Comparison of ENCODE assay signal across 8 mouse cellular contexts in genomic region chr13:74166348-74167056, GRCm38 (mm10). TPM values are rescaled to one million over a fixed set of nuclear protein-coding genes. Genes with fewer than 3 reads are reported as not detected.
DNase-seq lines count a peak whose midpoint lies in the region; ATAC-seq lines count a peak whose summit lies in the region.

No protein-coding gene starts in this region.

- WGBS in forebrain, embryonic 15.5 days: 7% methylated on average over 19 of the region's 19 CpGs
- 8% methylated on average over 19 of the region's 19 CpGs for WGBS in hindbrain, embryonic 12.5 days
- 11% methylated on average over 18 of the region's 19 CpGs for WGBS in limb, embryonic 11.5 days
- 12% methylated on average over 19 of the region's 19 CpGs for WGBS in midbrain, embryonic 10.5 days

- peak overlapping the region; percentile 62 for H3K4me3 ChIP-seq in forebrain, embryonic 15.5 days
- H3K4me3 ChIP-seq in hindbrain, embryonic 12.5 days: peak overlapping the region; percentile 40
- peak overlapping the region; percentile 43 for H3K4me3 ChIP-seq in limb, embryonic 11.5 days (ENCODE audit: low read depth, low read length)
- peak overlapping the region; percentile 62 for H3K4me3 ChIP-seq in midbrain, embryonic 10.5 days

- H3K4me2 ChIP-seq in forebrain, embryonic 15.5 days (replicated peaks): peak overlapping the region; percentile 75
- H3K4me2 ChIP-seq in hindbrain, embryonic 12.5 days (replicated peaks): peak overlapping the region; percentile 64
- H3K4me2 ChIP-seq in limb, embryonic 11.5 days (ENCODE audit: low read depth, severe bottlenecking): peak overlapping the region; percentile 72

- H3K4me1 ChIP-seq in forebrain, embryonic 15.5 days: peaks cover 12% of the 10 kb centered on the region
- H3K4me1 ChIP-seq in hindbrain, embryonic 12.5 days: peaks cover 5% of the 10 kb centered on the region; the same call in 1 of the 2 replicates
- no peaks in the 10 kb centered on the region for H3K4me1 ChIP-seq in limb, embryonic 11.5 days (ENCODE audit: control insufficient read depth, insufficient read depth, low read length)
- peaks cover 12% of the 10 kb centered on the region for H3K4me1 ChIP-seq in midbrain, embryonic 10.5 days

- DNase-seq in gastrocnemius, adult 18-20 months (ENCODE audit: low spot score): peak; percentile 9
- DNase-seq in gastrocnemius, adult 8-10 months (ENCODE audit: low spot score in 2 of 2): no peak
- DNase-seq in cerebellum, adult 8-10 months: peak; percentile 17
- DNase-seq in limb, embryonic 11.5 days (ENCODE audit: low spot score): peak; percentile 56
- peak; percentile 47 for DNase-seq in midbrain, embryonic 10.5 days (ENCODE audit: low spot score)
- DNase-seq in spleen, adult 18-20 months: peak; percentile 43 to 62

- no peaks in the 10 kb centered on the region for H3K27me3 ChIP-seq in forebrain, embryonic 15.5 days
- H3K27me3 ChIP-seq in hindbrain, embryonic 12.5 days: no peaks in the 10 kb centered on the region
- H3K27me3 ChIP-seq in limb, embryonic 11.5 days (ENCODE audit: control insufficient read depth, insufficient read depth, low read length): no peaks in the 10 kb centered on the region
- peaks cover 3% of the 10 kb centered on the region; the same call in 1 of the 2 replicates for H3K27me3 ChIP-seq in midbrain, embryonic 10.5 days (ENCODE audit: low read depth, poor library complexity, severe bottlenecking)

- H3K9ac ChIP-seq in forebrain, embryonic 15.5 days (replicated peaks): peak overlapping the region; percentile 65
- H3K9ac ChIP-seq in hindbrain, embryonic 12.5 days: peak overlapping the region; percentile 46
- peak overlapping the region; percentile 56 for H3K9ac ChIP-seq in limb, embryonic 11.5 days (ENCODE audit: low read length)

- peak; percentile 83 for ATAC-seq in forebrain, embryonic 15.5 days (replicated peaks)
- peak; percentile 78 for ATAC-seq in hindbrain, embryonic 12.5 days (ENCODE audit: low FRiP score)
- ATAC-seq in limb, embryonic 11.5 days (ENCODE audit: insufficient number of reproducible peaks, low FRiP score, low TSS enrichment, low read depth): 0 out of 2 replicates have a peak, but pooled peaks have one; percentile 34

- H3K27ac ChIP-seq in forebrain, embryonic 15.5 days (replicated peaks): no peak overlapping the region
- H3K27ac ChIP-seq in hindbrain, embryonic 12.5 days: no peak overlapping the region
- H3K27ac ChIP-seq in limb, embryonic 11.5 days (replicated peaks; ENCODE audit: low read depth, low read length): no peak overlapping the region
- H3K27ac ChIP-seq in midbrain, embryonic 10.5 days (replicated peaks): peak overlapping the region; percentile 78

- no peaks in the 10 kb centered on the region for H3K9me3 ChIP-seq in forebrain, embryonic 15.5 days
- H3K9me3 ChIP-seq in hindbrain, embryonic 12.5 days (replicated peaks): no peaks in the 10 kb centered on the region
- H3K9me3 ChIP-seq in limb, embryonic 11.5 days (ENCODE audit: control insufficient read depth, low read length): no peaks in the 10 kb centered on the region
- no peaks in the 10 kb centered on the region for H3K9me3 ChIP-seq in midbrain, embryonic 10.5 days (replicated peaks)

- H3K36me3 ChIP-seq in forebrain, embryonic 15.5 days: peaks cover 17% of the 10 kb centered on the region
- peaks cover 17% of the 10 kb centered on the region for H3K36me3 ChIP-seq in hindbrain, embryonic 12.5 days
- H3K36me3 ChIP-seq in limb, embryonic 11.5 days (ENCODE audit: control insufficient read depth, insufficient read depth, low read length): no peaks in the 10 kb centered on the region
- peaks cover 17% of the 10 kb centered on the region for H3K36me3 ChIP-seq in midbrain, embryonic 10.5 days

RNA-seq across cellular contexts. Expression of gene Exoc3, which starts 42.0 kb away (rescaled TPM):
- total RNA-seq in gastrocnemius, adult 18-20 months (2021): 10 to 100 TPM; 31.3 to 34.7 TPM
- 10 to 100 TPM; 27.8 to 36.4 (median 35.1) TPM for total RNA-seq in gastrocnemius, adult 8-10 months (2022)
- polyA plus RNA-seq in forebrain, embryonic 15.5 days (2015; fragmentation: Nextera tagmentation; extraction: Ambion mirVana): 110 and 123 TPM in 2 replicates
- 76.7 and 79.2 TPM in 2 replicates for polyA plus RNA-seq in hindbrain, embryonic 12.5 days (2016; fragmentation: Nextera tagmentation; extraction: Ambion mirVana)
- polyA plus RNA-seq in limb, embryonic 11.5 days (2014; fragmentation: Nextera tagmentation; extraction: Ambion mirVana): 80.7 and 85.2 TPM in 2 replicates
- 79.2 and 88.7 TPM in 2 replicates for polyA plus RNA-seq in midbrain, embryonic 10.5 days (2016; fragmentation: Nextera tagmentation; extraction: Ambion mirVana)

RNA-seq across cellular contexts. Expression of gene Slc9a3, which starts 45.2 kb away (rescaled TPM):
- under 1 TPM; 0.17 to 0.30 TPM for total RNA-seq in gastrocnemius, adult 18-20 months (2021)
- total RNA-seq in gastrocnemius, adult 8-10 months (2022): under 1 TPM in 2 of 4 experiments, not detected in 2; 0.07 to 0.11 TPM
- not detected in 2 replicates for polyA plus RNA-seq in forebrain, embryonic 15.5 days (2015; fragmentation: Nextera tagmentation; extraction: Ambion mirVana)
- polyA plus RNA-seq in hindbrain, embryonic 12.5 days (2016; fragmentation: Nextera tagmentation; extraction: Ambion mirVana): not detected in 2 replicates
- 0.04 TPM in 1 of 2 replicates, not detected in the other for polyA plus RNA-seq in limb, embryonic 11.5 days (2014; fragmentation: Nextera tagmentation; extraction: Ambion mirVana)
- not detected in 2 replicates for polyA plus RNA-seq in midbrain, embryonic 10.5 days (2016; fragmentation: Nextera tagmentation; extraction: Ambion mirVana)

Comparison
In these comparisons a context has a peak if more than half of its experiments do, and no peak if none do; other contexts are left out.
1. DNase-seq: peak in gastrocnemius, adult 18-20 months (single experiment), cerebellum, adult 8-10 months (single experiment), limb, embryonic 11.5 days (single experiment), midbrain, embryonic 10.5 days (single experiment) and spleen, adult 18-20 months (2 of 2); none in gastrocnemius, adult 8-10 months (0 of 2).
2. Peak in every context shown above with its lines, with median percentiles within 50 percentile points of each other: ATAC-seq, H3K4me2 ChIP-seq, H3K4me3 ChIP-seq and H3K9ac ChIP-seq.